In the genomic region with DNA sequence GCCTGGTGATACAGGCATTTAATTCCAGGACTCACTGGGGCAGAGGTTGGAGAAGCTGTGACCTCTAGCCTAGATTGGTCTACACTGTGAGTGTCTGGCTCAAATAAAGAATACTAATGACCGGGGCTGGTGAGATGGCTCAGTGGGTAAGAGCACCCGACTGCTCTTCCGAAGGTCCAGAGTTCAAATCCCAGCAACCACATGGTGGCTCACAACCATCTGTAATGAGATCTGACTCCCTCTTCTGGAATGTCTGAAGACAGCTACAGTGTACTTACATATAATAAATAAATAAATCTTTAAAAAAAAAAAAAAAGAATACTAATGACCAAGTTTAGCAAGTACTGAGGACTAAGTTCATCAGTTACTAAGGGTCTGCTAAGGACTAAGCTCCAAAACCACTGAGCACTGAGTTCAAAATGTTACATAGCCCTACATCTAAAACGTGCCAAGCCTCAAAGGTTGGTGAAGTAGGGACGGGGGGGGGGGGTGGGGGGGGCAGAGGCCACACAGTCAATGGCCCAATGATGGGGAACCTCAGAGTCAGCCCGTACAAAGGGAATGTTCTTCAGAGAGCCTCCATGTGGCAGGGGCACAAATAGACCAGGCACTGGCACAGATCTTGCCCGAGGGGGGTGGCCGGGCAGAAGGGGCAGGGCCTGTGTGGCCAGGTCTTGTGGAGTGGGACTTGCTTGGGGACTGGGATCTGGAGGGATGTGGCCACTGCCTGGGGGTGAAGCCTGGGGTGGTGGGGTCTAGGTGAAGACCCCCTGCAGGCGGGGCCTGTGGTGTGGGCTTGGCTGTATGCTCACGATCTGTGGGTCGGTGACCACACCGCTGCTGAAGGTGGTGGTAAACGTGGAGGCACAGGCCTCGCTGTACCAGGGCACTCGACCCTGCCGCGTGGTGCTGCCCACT, we compare ENCODE assay signal across 8 mouse cellular contexts. TPM values are rescaled to one million over a fixed set of nuclear protein-coding genes. Genes with fewer than 3 reads are reported as not detected.
DNase-seq lines count a peak whose midpoint lies in the region; ATAC-seq and TF ChIP-seq lines count a peak whose summit lies in the region.

No protein-coding gene starts in this region.

- peaks cover 6% of the 10 kb centered on the region for H3K4me1 ChIP-seq in kidney, adult 2 months (ENCODE audit: control insufficient read depth, insufficient read depth, low read length)
- H3K4me1 ChIP-seq in bone marrow macrophage, adult 2 months (ENCODE audit: control insufficient read depth, insufficient read depth, low read length), result peaks cover 12% of the 10 kb centered on the region
- H3K4me1 ChIP-seq in hindbrain, embryonic 14.5 days (replicated peaks; ENCODE audit: control insufficient read depth, insufficient read depth, low read length), result peaks cover 12% of the 10 kb centered on the region
- H3K4me1 ChIP-seq in midbrain, embryonic 14.5 days (ENCODE audit: control insufficient read depth, insufficient read depth, low read length), result peaks cover 22% of the 10 kb centered on the region

- no peak; the same call in 1 of the 2 replicates for TF ChIP-seq CTCF in kidney, adult 2 months (conservative IDR thresholded peaks at IDR 0.05; ENCODE audit: insufficient read depth, insufficient read length, low read depth, low read length)
- no peak for TF ChIP-seq CTCF in bone marrow macrophage, adult 2 months (IDR thresholded peaks at IDR 0.05; ENCODE audit: low read depth, low read length)

- 67% methylated on average over 17 of the region's 17 CpGs for WGBS in kidney, adult 2 months
- WGBS in hindbrain, embryonic 14.5 days, result 80% methylated on average over 17 of the region's 17 CpGs
- WGBS in midbrain, embryonic 14.5 days, result 77% methylated on average over 17 of the region's 17 CpGs

- no peak overlapping the region for H3K4me3 ChIP-seq in kidney, adult 2 months (ENCODE audit: insufficient read depth, low read depth, low read length)
- H3K4me3 ChIP-seq in bone marrow macrophage, adult 2 months (ENCODE audit: insufficient read depth, low read length), result peak overlapping the region; percentile 93; the same call in 1 of the 2 replicates
- H3K4me3 ChIP-seq in hindbrain, embryonic 14.5 days (replicated peaks; ENCODE audit: low read length), result peak overlapping the region; percentile 38; the same call in 1 of the 2 replicates
- H3K4me3 ChIP-seq in midbrain, embryonic 14.5 days (replicated peaks; ENCODE audit: low read depth, low read length), result no peak overlapping the region

- no peaks in the 10 kb centered on the region for H3K27me3 ChIP-seq in kidney, adult 2 months (replicated peaks; ENCODE audit: control insufficient read depth, insufficient read depth, low read length)
- peaks cover 6% of the 10 kb centered on the region; the same call in 1 of the 2 replicates for H3K27me3 ChIP-seq in hindbrain, embryonic 14.5 days (ENCODE audit: control insufficient read depth, insufficient read depth, low read length)
- no peaks in the 10 kb centered on the region for H3K27me3 ChIP-seq in midbrain, embryonic 14.5 days (ENCODE audit: control insufficient read depth, insufficient read depth, low read length)

- no peak for TF ChIP-seq POLR2A in kidney, adult 2 months (IDR thresholded peaks at IDR 0.05; ENCODE audit: low read depth, low read length)
- TF ChIP-seq POLR2A in bone marrow macrophage, adult 2 months (IDR thresholded peaks at IDR 0.05; ENCODE audit: borderline replicate concordance, low read depth, low read length), result no peak

- H3K4me2 ChIP-seq in hindbrain, embryonic 14.5 days (replicated peaks), result peak overlapping the region; percentile 74; the same call in 1 of the 2 replicates
- peak overlapping the region; percentile 81 for H3K4me2 ChIP-seq in midbrain, embryonic 14.5 days (ENCODE audit: low read length)

- no peaks in the 10 kb centered on the region for H3K9me3 ChIP-seq in hindbrain, embryonic 14.5 days (ENCODE audit: control insufficient read depth, low read length)
- H3K9me3 ChIP-seq in midbrain, embryonic 14.5 days (ENCODE audit: control insufficient read depth, low read length), result no peaks in the 10 kb centered on the region

- no peak overlapping the region; the same call in 1 of the 2 replicates for H3K9ac ChIP-seq in hindbrain, embryonic 14.5 days
- no peak overlapping the region for H3K9ac ChIP-seq in midbrain, embryonic 14.5 days (replicated peaks; ENCODE audit: low read length)

- peak overlapping the region; percentile 85 for H3K27ac ChIP-seq in kidney, adult 2 months (ENCODE audit: insufficient read depth, low read depth, low read length)
- no peak overlapping the region for H3K27ac ChIP-seq in bone marrow macrophage, adult 2 months (ENCODE audit: insufficient read depth, low read depth, low read length)
- no peak overlapping the region for H3K27ac ChIP-seq in hindbrain, embryonic 14.5 days
- no peak overlapping the region for H3K27ac ChIP-seq in midbrain, embryonic 14.5 days (replicated peaks; ENCODE audit: low read depth, low read length)

- no peak for DNase-seq in kidney, adult 2 months
- no peak for DNase-seq in kidney, postnatal 10 days
- DNase-seq in hindbrain, embryonic 14.5 days (ENCODE audit: low spot score), result no peak
- DNase-seq in midbrain, embryonic 14.5 days, result no peak
- DNase-seq in layer of hippocampus, postnatal 14 days (ENCODE audit: low spot score in 2 of 2), result no peak
- DNase-seq in left cerebral cortex, adult 8-10 months (ENCODE audit: low spot score in 2 of 2), result no peak
- DNase-seq in thymus, postnatal 25 days, result no peak

- no peak for ATAC-seq in hindbrain, embryonic 14.5 days (ENCODE audit: low FRiP score)
- no peak for ATAC-seq in midbrain, embryonic 14.5 days (ENCODE audit: low FRiP score, low TSS enrichment)

- H3K36me3 ChIP-seq in kidney, adult 2 months (ENCODE audit: control insufficient read depth, insufficient read depth, low read length), result no peaks in the 10 kb centered on the region
- no peaks in the 10 kb centered on the region for H3K36me3 ChIP-seq in hindbrain, embryonic 14.5 days (replicated peaks; ENCODE audit: control insufficient read depth, insufficient read depth)
- no peaks in the 10 kb centered on the region for H3K36me3 ChIP-seq in midbrain, embryonic 14.5 days (ENCODE audit: control insufficient read depth, insufficient read depth, low read length)

RNA-seq across cellular contexts. Expression of gene 2310011J03Rik, which starts 4.0 kb away (rescaled TPM):
- 47.8 and 52.5 TPM in 2 replicates for polyA plus RNA-seq in kidney, adult 2 months (2012; rRNA removed)
- polyA plus RNA-seq in bone marrow macrophage, adult 2 months (2012; ENCODE audit: insufficient read depth, insufficient read length, missing spikeins), result 38.8 and 39.3 TPM in 2 replicates
- polyA plus RNA-seq in hindbrain, embryonic 14.5 days (2014; fragmentation: Nextera tagmentation; extraction: Ambion mirVana), result 23.3 and 24.5 TPM in 2 replicates
- 20.4 and 21.6 TPM in 2 replicates for polyA plus RNA-seq in midbrain, embryonic 14.5 days (2014; fragmentation: Nextera tagmentation; extraction: Ambion mirVana)
- total RNA-seq in layer of hippocampus, postnatal 14 days (2021), result 10 to 100 TPM; 20.4 to 23.1 TPM
- total RNA-seq in left cerebral cortex, adult 8-10 months (2022), result 10 to 100 TPM; 25.7 to 29.0 (median 27.3) TPM

RNA-seq across cellular contexts. Expression of gene Pcsk4, which starts 4.9 kb away (rescaled TPM):
- polyA plus RNA-seq in kidney, adult 2 months (2012; rRNA removed), result 9.1 and 12.2 TPM in 2 replicates
- 2.2 and 2.5 TPM in 2 replicates for polyA plus RNA-seq in bone marrow macrophage, adult 2 months (2012; ENCODE audit: insufficient read depth, insufficient read length, missing spikeins)
- polyA plus RNA-seq in hindbrain, embryonic 14.5 days (2014; fragmentation: Nextera tagmentation; extraction: Ambion mirVana), result 4.4 and 4.7 TPM in 2 replicates
- 2.5 and 3.5 TPM in 2 replicates for polyA plus RNA-seq in midbrain, embryonic 14.5 days (2014; fragmentation: Nextera tagmentation; extraction: Ambion mirVana)
- total RNA-seq in layer of hippocampus, postnatal 14 days (2021), result 1 to 10 TPM; 3.2 to 4.4 TPM
- 10 to 100 TPM in 1 of 4 experiments, 1 to 10 TPM in 3; 6.7 to 10.2 (median 8.3) TPM for total RNA-seq in left cerebral cortex, adult 8-10 months (2022)

RNA-seq across cellular contexts. Expression of gene Reep6, which starts 5.4 kb away (rescaled TPM):
- polyA plus RNA-seq in kidney, adult 2 months (2012; rRNA removed), result 24.7 and 25.1 TPM in 2 replicates
- polyA plus RNA-seq in bone marrow macrophage, adult 2 months (2012; ENCODE audit: insufficient read depth, insufficient read length, missing spikeins), result 1.5 TPM in 1 of 2 replicates, not detected in the other
- 5.3 and 5.8 TPM in 2 replicates for polyA plus RNA-seq in hindbrain, embryonic 14.5 days (2014; fragmentation: Nextera tagmentation; extraction: Ambion mirVana)
- 5.3 and 7.3 TPM in 2 replicates for polyA plus RNA-seq in midbrain, embryonic 14.5 days (2014; fragmentation: Nextera tagmentation; extraction: Ambion mirVana)
- 10 to 100 TPM; 10.1 to 10.6 TPM for total RNA-seq in layer of hippocampus, postnatal 14 days (2021)
- 10 to 100 TPM; 12.0 to 14.8 (median 13.6) TPM for total RNA-seq in left cerebral cortex, adult 8-10 months (2022)

RNA-seq across cellular contexts. Expression of gene Adamtsl5, which starts 23.8 kb away (rescaled TPM):
- 5.5 and 7.4 TPM in 2 replicates for polyA plus RNA-seq in kidney, adult 2 months (2012; rRNA removed)
- polyA plus RNA-seq in bone marrow macrophage, adult 2 months (2012; ENCODE audit: insufficient read depth, insufficient read length, missing spikeins), result 7.6 and 8.8 TPM in 2 replicates
- polyA plus RNA-seq in hindbrain, embryonic 14.5 days (2014; fragmentation: Nextera tagmentation; extraction: Ambion mirVana), result 0.84 and 0.90 TPM in 2 replicates
- 0.26 TPM in 1 of 2 replicates, not detected in the other for polyA plus RNA-seq in midbrain, embryonic 14.5 days (2014; fragmentation: Nextera tagmentation; extraction: Ambion mirVana)
- total RNA-seq in layer of hippocampus, postnatal 14 days (2021), result 1 to 10 TPM; 2.0 to 2.8 TPM
- 10 to 100 TPM; 10.7 to 12.1 (median 11.5) TPM for total RNA-seq in left cerebral cortex, adult 8-10 months (2022)

RNA-seq across cellular contexts. Expression of gene Apc2, which starts 28.6 kb away (rescaled TPM):
- polyA plus RNA-seq in kidney, adult 2 months (2012; rRNA removed), result 0.74 and 0.95 TPM in 2 replicates
- 0.25 and 0.81 TPM in 2 replicates for polyA plus RNA-seq in bone marrow macrophage, adult 2 months (2012; ENCODE audit: insufficient read depth, insufficient read length, missing spikeins)
- 200 and 216 TPM in 2 replicates for polyA plus RNA-seq in hindbrain, embryonic 14.5 days (2014; fragmentation: Nextera tagmentation; extraction: Ambion mirVana)
- polyA plus RNA-seq in midbrain, embryonic 14.5 days (2014; fragmentation: Nextera tagmentation; extraction: Ambion mirVana), result 241 and 259 TPM in 2 replicates
- total RNA-seq in layer of hippocampus, postnatal 14 days (2021), result 100 to 1,000 TPM; 131 to 133 TPM
- 100 to 1,000 TPM; 107 to 125 (median 116) TPM for total RNA-seq in left cerebral cortex, adult 8-10 months (2022)

Comparison
In these comparisons a context has a peak if more than half of its experiments do, and no peak if none do; other contexts are left out.
1. H3K4me3 ChIP-seq: peak in bone marrow macrophage, adult 2 months (single experiment) and hindbrain, embryonic 14.5 days (single experiment); none in kidney, adult 2 months (single experiment) and midbrain, embryonic 14.5 days (single experiment).